Mouse (Mus musculus): Measurements from ENCODE around the gene Muc15. TPM values are rescaled to one million over a fixed set of nuclear protein-coding genes. Genes with fewer than 3 reads are reported as not detected.

Muc15 gene
- polyA plus RNA-seq (2012; rRNA removed): not detected in 2 replicates

DNA sequence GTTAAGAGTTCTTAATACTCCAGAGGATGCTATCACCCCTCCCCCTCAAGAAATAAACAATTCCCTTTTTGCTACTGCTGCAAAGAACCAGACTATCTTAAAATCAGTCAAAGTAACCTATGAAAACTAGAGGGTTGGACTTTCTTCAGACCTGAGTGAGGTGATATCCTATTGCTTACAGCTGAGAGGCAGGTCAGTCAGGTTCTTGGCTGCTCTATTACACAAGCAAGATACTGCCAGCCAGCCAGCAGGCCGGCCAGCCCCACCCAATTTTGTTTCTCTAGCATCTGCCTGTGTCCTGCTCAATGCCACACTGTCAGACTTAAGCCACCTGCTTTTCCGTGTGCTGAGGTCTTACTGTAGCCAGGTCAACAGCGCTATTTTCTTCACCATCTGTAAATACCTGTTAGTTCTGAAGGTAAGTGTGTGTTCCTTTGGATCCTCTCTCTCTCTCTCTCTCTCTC, at the start of gene Muc15:
TSS of gene Muc15 (plus strand) at position 51 of the 464 bp plus-strand sequence.

Other genes with a start within 250 kb of the Muc15 start
- not detected in 2 replicates for gene Slc5a12, start 124.0 kb upstream of the Muc15 start, polyA plus RNA-seq (2012; rRNA removed)
- gene Ano3, start 229.6 kb downstream of the Muc15 start, polyA plus RNA-seq (2012; rRNA removed): not detected in 2 replicates